Mouse (Mus musculus) liver, embryonic 11.5 days (tissue): Measurements from ENCODE around the gene Arih1. TPM values are rescaled to one million over a fixed set of nuclear protein-coding genes. Genes with fewer than 3 reads are reported as not detected.

Experiments used
- ATAC-seq: fragments of 200-750 bp; cut with Nextera tagmentation; replicated peaks from 2 replicates; pipeline ENCODE4 v1.8.0; 2017; ENCODE audit warnings: moderate number of reproducible peaks, mild to moderate bottlenecking, moderate TSS enrichment, moderate library complexity; ENCODE audit not compliant: low FRiP score
- DNase-seq: peaks from one replicate; pipeline ENCODE4 v3.0.0-alpha.2; 2017; ENCODE audit warnings: low spot score
- H3K27ac ChIP-seq: fragments of 300-500 bp; sonication (generic); 2 replicates; pipeline ENCODE4 v1.5.1; 2014; ENCODE audit warnings: mild to moderate bottlenecking, low read depth, low read length, control low read depth
- H3K27me3 ChIP-seq: fragments of 300-500 bp; sonication (generic); replicated peaks from 2 replicates; pipeline ENCODE4 v1.6.1; 2014; ENCODE audit warnings: low read length, mixed read lengths; ENCODE audit not compliant: control insufficient read depth, insufficient read depth
- H3K36me3 ChIP-seq: fragments of 300-500 bp; sonication (generic); 2 replicates; pipeline ENCODE4 v1.6.1; 2014; ENCODE audit warnings: mild to moderate bottlenecking, low read length, moderate library complexity, mixed read lengths; ENCODE audit not compliant: control insufficient read depth, insufficient read depth
- H3K4me1 ChIP-seq: fragments of 300-500 bp; sonication (generic); replicated peaks from 2 replicates; pipeline ENCODE4 v1.6.1; 2014; ENCODE audit warnings: low read length, mixed read lengths; ENCODE audit not compliant: control insufficient read depth, insufficient read depth
- H3K4me2 ChIP-seq: fragments of 300-500 bp; sonication (generic); 2 replicates; pipeline ENCODE4 v1.6.1; 2014; ENCODE audit warnings: mild to moderate bottlenecking, control low read depth, moderate library complexity
- H3K4me3 ChIP-seq: fragments of 300-500 bp; sonication (generic); 2 replicates; pipeline ENCODE4 v1.5.1; 2014; ENCODE audit warnings: low read depth, low read length, control low read depth
- H3K9ac ChIP-seq: fragments of 300-500 bp; sonication (generic); 2 replicates; pipeline ENCODE4 v1.6.1; 2014; ENCODE audit warnings: low read depth, low read length, control low read depth
- H3K9me3 ChIP-seq: fragments of 300-500 bp; sonication (generic); 2 replicates; pipeline ENCODE4 v1.6.1; 2016; ENCODE audit warnings: low read length, inconsistent platforms, mixed read lengths; ENCODE audit not compliant: control insufficient read depth
- WGBS: fragments of 180-500 bp; shearing (Covaris S2); extraction: QIAGEN DNeasy Blood & Tissue Kit; methylation state at CpG from one replicate; pipeline ENCODE4 v1.1.7; 2014; 5-methylcytosine and 5-hydroxymethylcytosine counted together
- polyA plus RNA-seq: library from polyadenylated mRNA; unstranded; fragments of >200 nt; fragmentation: Nextera tagmentation; extraction: Ambion mirVana; gene quantifications from 2 replicates; pipeline ENCODE4 v1.2.1, GENCODE M21; 2014

The Arih1 gene
- polyA plus RNA-seq, 1 experiment from 2014 or later, result 13.2 TPM

DNA sequence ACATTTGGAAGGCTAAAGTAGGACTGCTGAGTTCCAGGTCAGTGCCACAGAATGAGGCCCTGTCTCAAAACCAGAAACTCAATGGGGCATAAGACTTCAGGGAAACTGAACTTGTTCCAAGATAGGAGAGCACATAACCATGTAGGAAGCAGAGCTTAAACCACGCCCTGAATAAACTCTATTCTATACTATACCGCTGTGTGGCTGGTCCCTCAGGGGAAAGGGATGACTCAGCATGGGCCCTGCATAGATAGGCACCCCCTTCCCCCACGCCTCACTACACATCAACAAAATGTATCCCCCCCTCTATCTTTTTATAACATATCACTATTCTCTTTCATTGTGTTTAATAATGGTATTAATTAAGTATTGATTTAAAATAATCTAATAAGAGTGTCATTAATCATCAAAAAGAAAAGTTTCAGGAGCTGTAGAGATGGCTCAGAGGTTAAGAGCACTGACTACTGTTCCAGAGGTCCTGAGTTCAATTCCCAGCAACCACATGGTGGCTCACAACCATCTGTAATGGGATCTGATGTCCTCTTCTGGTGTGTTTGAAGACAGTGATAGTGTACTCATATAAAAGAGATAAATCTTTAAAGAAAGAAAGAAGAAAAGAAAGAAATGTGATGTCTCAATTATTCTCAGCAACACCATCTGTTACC, 30.9 kb downstream of the Arih1 start:
- Histone ChIP-seq H3K27me3 (no peaks in the 10 kb centered on the region), H3K4me1 (peaks cover 16% of the 10 kb centered on the region), H3K36me3 (no peaks in the 10 kb centered on the region), H3K9me3 (no peaks in the 10 kb centered on the region), H3K9ac (no peak overlapping the region), H3K27ac (peak overlapping the region; percentile 38; the same call in 1 of the 2 replicates), H3K4me2 (peak overlapping the region; percentile 29; the same call in 1 of the 2 replicates), H3K4me3 (no peak overlapping the region)
- DNase-seq (no peak), ATAC-seq (peak; percentile 98)
- WGBS, result 39% methylated on average over 3 of the region's 3 CpGs

DNA sequence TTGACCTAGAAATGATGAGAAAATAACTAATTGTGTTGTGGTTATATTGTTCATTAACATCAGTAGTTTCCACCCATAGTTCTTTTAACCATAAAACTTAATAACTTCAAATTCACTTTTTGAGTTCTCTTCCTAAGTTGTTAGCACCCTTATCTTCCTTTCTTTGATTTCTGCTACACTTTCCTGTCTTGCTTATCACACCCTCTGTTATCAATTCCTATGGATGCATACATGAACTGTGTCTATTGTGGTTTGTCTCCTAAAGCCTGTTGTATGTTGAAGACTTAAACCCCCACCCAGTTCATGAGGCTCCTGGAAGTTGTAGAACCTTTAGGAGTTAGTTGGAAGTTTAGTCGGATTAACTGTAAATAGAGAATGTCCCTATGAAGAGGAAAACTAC, 52.7 kb downstream of the Arih1 start:
- Histone ChIP-seq H3K4me2 (no peak overlapping the region), H3K36me3 (peaks cover 2% of the 10 kb centered on the region; the same call in 1 of the 2 replicates), H3K9ac (no peak overlapping the region), H3K4me3 (no peak overlapping the region), H3K27ac (no peak overlapping the region), H3K27me3 (no peaks in the 10 kb centered on the region), H3K9me3 (no peaks in the 10 kb centered on the region), H3K4me1 (0 out of 2 replicates have a peak, but pooled peaks cover 2% of the 10 kb centered on the region)
- WGBS, result 88% methylated on average over 1 of the region's 1 CpGs
- no peak for DNase-seq
- ATAC-seq, result no peak

DNA sequence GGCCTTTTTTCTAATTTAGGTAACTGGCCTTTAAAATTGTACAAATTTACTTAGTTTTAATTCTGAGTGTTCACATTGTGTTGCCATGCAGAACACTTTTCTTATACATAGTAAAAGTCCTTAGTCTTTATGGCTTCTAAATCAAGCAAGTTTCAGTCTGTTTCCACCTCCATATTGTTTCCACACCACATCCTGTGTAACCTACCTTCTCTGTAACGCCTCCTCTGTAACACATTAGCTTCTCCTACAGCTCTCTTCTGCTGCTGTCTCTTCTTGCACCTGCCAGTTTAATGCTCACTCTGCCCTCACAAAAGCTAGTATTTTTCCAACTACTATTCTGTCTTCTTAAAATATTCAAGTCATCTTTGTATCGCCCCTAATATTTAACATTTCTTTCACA, 54.8 kb downstream of the Arih1 start:
- Histone ChIP-seq H3K4me1 (0 out of 2 replicates have a peak, but pooled peaks cover 2% of the 10 kb centered on the region), H3K4me2 (no peak overlapping the region), H3K4me3 (no peak overlapping the region), H3K9me3 (no peaks in the 10 kb centered on the region), H3K36me3 (peaks cover 10% of the 10 kb centered on the region; the same call in 1 of the 2 replicates), H3K27me3 (no peaks in the 10 kb centered on the region), H3K9ac (no peak overlapping the region), H3K27ac (no peak overlapping the region)
- DNase-seq, result no peak
- WGBS, result 95% methylated on average over 2 of the region's 2 CpGs
- no peak for ATAC-seq

DNA sequence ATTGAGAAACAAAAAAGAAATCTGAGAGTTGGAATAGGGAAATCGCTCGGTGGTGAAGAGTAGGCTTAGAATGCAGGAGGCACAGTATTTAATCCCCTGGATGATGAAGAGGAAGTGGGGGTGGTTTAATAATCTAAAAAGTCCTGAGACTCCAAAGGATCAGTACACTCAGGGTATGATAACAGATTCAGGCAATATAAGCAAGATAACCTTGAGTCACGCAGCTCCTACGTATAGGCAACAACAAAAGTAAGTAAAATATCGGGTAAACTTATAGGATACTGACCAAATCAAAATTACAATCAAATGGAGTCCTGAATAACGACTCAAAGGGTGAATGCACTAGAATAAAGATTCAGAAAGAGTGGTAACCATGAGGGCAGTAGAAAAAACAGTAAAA, 65.9 kb downstream of the Arih1 start:
- DNase-seq (no peak), ATAC-seq (no peak)
- 85% methylated on average over 6 of the region's 6 CpGs for WGBS
- no peak overlapping the region for H3K4me2 ChIP-seq
- H3K9me3 ChIP-seq, result no peaks in the 10 kb centered on the region
- no peaks in the 10 kb centered on the region for H3K36me3 ChIP-seq
- no peaks in the 10 kb centered on the region for H3K4me1 ChIP-seq
- no peak overlapping the region for H3K9ac ChIP-seq
- H3K27ac ChIP-seq, result no peak overlapping the region
- H3K27me3 ChIP-seq, result no peaks in the 10 kb centered on the region
- no peak overlapping the region for H3K4me3 ChIP-seq

DNA sequence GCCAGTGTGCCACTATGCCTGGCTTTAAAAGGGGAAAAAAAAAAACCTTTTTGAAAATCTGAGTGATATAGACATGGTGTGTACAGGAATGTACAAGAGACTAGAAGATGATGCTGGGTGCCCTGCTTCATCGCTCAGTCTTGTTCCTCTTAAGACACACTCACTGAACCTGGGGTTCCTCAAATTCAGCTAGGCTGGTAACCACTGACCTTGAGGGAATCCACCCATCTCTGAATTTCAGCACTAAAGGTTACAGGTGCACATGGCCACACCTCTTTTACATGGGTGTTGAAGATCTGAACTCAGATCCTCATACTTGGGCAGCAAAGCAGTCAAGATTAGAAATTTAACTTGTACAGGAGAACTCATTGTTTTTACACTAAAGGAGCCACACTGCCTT, 79.1 kb downstream of the Arih1 start:
- peaks cover 16% of the 10 kb centered on the region; the same call in 1 of the 2 replicates for H3K36me3 ChIP-seq
- H3K4me2 ChIP-seq, result no peak overlapping the region
- no peak for DNase-seq
- H3K27ac ChIP-seq, result no peak overlapping the region
- no peaks in the 10 kb centered on the region for H3K4me1 ChIP-seq
- no peak overlapping the region for H3K4me3 ChIP-seq
- 93% methylated on average over 1 of the region's 1 CpGs for WGBS
- no peak overlapping the region for H3K9ac ChIP-seq
- ATAC-seq, result no peak
- no peaks in the 10 kb centered on the region for H3K9me3 ChIP-seq
- no peaks in the 10 kb centered on the region for H3K27me3 ChIP-seq

DNA sequence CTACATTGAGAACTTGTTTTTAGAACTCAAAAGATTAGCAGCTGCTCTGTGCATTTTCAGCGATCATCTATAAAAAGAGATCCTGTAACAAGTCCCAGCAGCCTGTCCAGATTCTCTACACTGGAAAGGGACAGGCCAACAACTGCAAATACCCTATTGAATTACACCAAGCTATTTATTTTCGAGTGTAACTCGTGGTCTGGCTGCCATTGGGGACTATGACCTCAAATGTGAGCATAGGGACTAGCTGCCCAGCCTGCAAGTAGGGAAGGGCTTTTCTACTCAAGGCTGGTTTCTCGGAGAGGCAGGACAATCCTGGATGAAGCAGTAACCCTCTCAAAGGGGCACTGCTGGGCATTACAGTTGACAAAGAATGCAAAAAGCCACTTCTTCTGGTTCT, 97.3 kb downstream of the Arih1 start:
- no peak overlapping the region for H3K9ac ChIP-seq
- no peak for ATAC-seq
- H3K4me2 ChIP-seq, result no peak overlapping the region
- 87% methylated on average over 4 of the region's 4 CpGs for WGBS
- H3K27me3 ChIP-seq, result no peaks in the 10 kb centered on the region
- no peaks in the 10 kb centered on the region for H3K9me3 ChIP-seq
- no peak overlapping the region for H3K4me3 ChIP-seq
- H3K4me1 ChIP-seq, result peaks cover 9% of the 10 kb centered on the region
- DNase-seq, result no peak
- peaks cover 13% of the 10 kb centered on the region; the same call in 1 of the 2 replicates for H3K36me3 ChIP-seq
- no peak overlapping the region for H3K27ac ChIP-seq

DNA sequence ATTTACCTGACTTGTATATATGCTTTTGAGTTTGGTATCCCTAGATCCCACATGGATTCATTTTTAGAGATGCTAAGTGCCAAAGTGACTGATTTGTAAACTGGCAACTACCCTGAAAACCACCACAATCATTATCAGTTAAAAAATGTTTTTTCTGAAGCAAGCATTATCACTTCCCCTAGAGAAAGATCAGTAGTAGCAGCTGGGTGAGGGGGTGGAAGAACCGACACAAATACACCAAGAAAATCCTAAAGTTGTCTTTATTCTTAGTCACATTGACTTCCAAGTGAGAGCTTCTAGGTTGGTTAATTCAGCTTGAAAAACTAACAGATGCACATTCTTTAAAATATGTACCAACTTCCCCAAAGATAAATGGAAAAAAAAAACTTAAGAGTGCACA, 98.1 kb downstream of the Arih1 start:
- Histone ChIP-seq H3K27ac (no peak overlapping the region), H3K9me3 (no peaks in the 10 kb centered on the region), H3K4me3 (no peak overlapping the region), H3K4me1 (peaks cover 9% of the 10 kb centered on the region), H3K36me3 (peaks cover 8% of the 10 kb centered on the region; the same call in 1 of the 2 replicates), H3K27me3 (no peaks in the 10 kb centered on the region), H3K4me2 (no peak overlapping the region), H3K9ac (no peak overlapping the region)
- no peak for ATAC-seq
- WGBS, result 48% methylated on average over 1 of the region's 1 CpGs
- no peak for DNase-seq

DNA sequence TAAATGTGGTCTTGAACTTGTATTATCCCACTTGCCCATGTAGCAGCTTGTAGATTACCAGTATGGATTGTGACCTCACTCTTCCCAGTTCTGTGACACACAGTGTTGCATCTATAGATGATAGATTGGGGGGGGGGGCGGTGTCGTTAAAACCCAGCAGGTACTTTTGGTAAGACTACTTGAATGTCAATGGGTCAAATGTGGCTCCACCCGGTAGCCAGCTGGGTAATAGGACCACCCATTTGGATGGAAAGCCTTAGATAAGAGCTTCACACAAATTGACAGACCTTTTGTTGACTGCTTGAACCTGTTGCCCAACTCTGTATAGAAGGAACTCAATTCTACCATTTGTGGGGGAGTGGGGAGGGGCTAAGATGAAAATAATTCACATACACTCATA, 99.0 kb downstream of the Arih1 start:
- peaks cover 3% of the 10 kb centered on the region; the same call in 1 of the 2 replicates for H3K36me3 ChIP-seq
- WGBS, result 49% methylated on average over 3 of the region's 3 CpGs
- H3K27ac ChIP-seq, result no peak overlapping the region
- no peak overlapping the region for H3K4me2 ChIP-seq
- H3K4me1 ChIP-seq, result peaks cover 9% of the 10 kb centered on the region
- no peak for DNase-seq
- no peaks in the 10 kb centered on the region for H3K9me3 ChIP-seq
- H3K4me3 ChIP-seq, result no peak overlapping the region
- H3K9ac ChIP-seq, result no peak overlapping the region
- no peak for ATAC-seq
- H3K27me3 ChIP-seq, result no peaks in the 10 kb centered on the region

DNA sequence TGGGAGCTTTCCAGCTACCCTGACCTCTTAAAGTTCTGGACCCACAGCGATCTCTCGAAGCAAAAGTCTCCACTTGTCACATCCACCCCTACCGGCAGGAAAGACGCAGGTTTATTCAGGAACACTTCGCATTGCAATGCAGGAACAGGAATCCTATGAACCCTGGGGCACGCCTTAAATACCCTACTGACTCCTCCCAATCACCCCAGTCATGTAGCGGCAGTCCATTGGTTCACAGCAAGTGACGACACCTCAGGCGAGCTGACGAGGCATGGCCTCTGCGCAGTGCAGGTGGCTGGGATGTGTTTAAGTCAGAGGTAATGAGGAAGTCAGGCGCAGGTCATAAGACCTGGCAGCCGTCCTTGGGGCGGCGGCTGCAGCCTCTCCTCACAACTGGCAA, 110.8 kb downstream of the Arih1 start:
- no peak overlapping the region for H3K4me2 ChIP-seq
- no peak overlapping the region for H3K4me3 ChIP-seq
- no peak overlapping the region for H3K27ac ChIP-seq
- no peaks in the 10 kb centered on the region for H3K36me3 ChIP-seq
- no peaks in the 10 kb centered on the region for H3K27me3 ChIP-seq
- 90% methylated on average over 15 of the region's 15 CpGs for WGBS
- no peak overlapping the region for H3K9ac ChIP-seq
- H3K9me3 ChIP-seq, result peaks cover 6% of the 10 kb centered on the region; the same call in 1 of the 2 replicates
- DNase-seq, result no peak
- H3K4me1 ChIP-seq, result no peaks in the 10 kb centered on the region
- ATAC-seq, result no peak
